Mouse (Mus musculus): ENCODE measurements at regions not wholly inside any gene's neighbourhood (a gene's known extent, or its start where the extent isn't known, plus 50 kb on each side); places are given as distances from the start of the nearest gene placed in this dataset.

DNA sequence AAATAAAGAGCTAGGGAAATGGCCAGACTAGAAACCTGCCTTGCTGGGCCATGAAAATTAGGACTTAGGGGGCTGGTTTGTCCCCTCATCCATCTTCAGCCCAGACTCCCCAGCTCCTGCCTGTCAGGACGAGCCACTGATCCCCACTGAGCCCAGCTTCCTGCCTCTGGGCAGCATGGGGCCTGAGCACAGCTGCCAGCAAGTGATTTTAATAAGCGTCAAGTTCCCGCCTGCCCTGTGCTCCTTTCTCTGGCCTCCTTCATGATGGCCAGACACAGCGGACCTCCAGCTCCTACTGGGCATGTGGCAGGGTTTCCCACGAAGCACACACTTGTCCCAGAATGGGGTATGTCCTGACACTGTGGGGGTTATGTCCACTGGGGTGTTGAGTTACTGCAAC is 139.1 kb upstream of the Irx3 start:
- no peak for DNase-seq

DNA sequence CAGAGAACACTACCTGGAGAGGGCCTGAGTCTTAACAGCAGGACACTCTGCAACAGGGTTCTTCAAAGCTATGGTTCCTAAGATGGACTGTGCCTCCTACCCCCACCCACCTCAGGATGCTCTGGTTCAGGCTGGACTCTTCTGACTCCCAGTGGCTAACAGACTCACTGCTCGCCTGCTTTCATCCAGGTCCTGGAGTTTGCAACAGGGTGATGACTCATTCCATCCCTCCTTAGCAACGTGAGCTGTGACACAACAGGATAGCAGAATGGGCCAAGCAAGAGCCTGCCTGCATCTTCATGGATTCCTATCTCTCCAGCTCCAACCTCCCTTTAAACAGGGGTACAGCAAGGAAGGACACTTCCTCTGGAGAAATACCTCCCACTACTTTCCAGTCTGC is 135.4 kb upstream of the Irx3 start:
- no peak for DNase-seq

DNA sequence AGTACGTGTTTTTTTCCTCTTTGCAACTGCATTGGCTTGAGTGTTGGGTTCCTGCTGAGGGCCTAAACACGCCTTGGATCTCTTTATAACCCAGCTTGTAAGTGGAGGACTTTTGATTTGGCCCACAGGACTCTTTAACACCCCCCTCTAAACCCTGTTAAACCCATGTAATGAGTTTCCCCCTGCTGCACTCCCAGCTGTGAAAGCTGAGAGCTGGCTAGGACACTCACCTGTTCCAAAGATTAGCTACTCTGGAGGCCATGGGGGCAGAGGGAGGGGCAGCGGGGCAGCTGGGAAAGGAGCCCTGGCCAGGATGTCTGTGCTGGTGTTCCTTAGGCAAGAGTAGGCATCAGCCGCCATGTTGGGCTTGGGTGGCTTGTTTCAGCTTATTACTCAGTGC is 128.7 kb upstream of the Irx3 start:
- no peak for DNase-seq

DNA sequence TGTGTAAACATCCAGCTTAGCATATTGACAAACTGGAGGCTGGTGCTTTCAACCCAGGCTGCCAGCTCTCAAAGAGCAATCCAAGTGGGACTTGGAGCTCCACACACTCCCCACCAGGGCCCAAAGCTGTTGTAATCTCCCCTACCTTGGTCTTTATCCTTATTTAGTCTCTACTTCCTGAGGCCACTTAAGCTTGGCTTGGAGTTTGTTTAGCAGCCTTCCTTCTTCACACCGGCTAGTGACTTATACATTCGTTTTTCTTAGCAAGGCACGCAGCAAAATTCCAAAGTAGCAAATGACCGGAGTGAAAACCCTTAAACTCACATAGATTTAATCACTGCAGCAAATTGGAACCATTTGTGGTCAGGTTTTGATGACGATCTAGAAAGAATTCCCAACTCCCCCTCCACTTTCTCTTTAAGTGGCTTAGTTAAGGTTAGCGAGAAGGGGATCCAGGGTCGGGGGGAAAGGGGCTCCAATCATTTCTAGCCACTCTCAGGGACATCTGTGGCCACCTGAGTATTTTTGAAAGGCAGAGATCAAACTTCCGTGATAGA is 124.2 kb upstream of the Irx3 start:
- no peak for DNase-seq

DNA sequence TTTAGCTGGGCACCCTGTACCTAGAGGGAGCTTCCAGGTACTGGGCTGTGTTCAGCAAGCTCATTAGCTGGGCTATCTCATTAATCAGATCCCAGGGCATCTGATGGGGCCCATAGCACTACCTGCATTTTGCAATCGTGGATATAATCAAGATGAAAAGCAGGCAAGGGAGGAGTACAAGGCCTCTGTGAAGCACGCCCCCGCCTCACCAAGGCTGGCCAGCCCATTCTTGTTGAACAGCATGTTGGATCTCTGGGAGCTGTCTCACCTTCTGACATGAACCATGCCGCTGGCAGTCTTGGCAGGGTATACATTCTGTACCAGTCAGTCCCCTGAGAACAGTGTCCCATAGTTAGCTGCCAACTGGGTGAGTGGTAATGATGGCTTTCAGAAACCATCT is 122.3 kb upstream of the Irx3 start:
- DNase-seq = no peak

DNA sequence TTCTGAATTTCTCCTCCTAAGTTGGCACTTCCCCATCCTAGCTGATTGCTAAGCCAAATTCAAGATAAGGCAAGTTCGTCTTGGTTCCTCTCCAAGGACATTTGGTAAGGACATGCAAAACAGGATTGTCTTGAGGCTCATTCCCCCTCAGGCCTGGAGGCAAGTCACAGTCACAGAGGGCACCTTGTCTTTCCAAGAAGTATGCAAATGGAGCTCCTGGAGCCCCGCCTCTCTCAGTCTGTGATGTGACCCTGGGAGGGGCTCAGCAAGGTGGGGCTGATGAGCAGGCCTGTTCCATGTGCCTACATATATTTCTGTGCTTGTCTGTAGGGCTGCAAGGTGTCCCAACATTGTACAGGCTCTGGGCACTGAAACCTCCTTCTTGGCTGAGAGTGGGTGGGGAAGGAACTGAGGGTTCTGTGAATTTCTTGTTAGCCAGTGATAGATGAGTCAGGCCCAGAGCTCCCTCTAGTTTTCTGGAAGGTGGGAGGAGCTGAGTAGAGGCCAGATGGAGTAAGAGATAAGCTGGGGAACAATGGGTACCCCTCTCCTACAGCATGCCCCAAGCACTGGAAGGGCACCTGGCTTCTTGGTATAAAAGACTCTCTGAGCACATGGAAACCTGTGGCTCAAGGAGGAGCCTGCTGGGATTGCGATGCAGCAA is 120.5 kb upstream of the Irx3 start:
- no peak for DNase-seq

DNA sequence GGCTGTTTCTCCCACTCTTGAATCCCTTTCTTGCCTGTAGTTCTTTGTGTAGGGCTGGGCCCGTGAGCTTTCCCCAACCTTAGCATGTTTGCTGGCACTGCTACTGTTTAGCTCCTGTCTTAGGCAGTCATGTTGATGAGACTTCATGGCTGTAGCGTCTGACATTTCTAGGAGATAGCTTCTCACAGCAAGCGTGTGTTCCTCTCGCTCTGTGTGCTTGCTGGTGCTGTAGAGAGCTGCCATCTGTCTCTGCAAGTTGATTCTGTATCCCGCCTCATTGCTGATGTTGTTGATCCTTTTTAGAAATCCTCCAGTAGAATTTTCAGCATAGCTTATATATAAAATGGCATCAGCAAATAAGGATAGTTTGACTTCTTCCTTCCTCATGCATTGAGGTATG is 116.0 kb upstream of the Irx3 start:
- DNase-seq = no peak

DNA sequence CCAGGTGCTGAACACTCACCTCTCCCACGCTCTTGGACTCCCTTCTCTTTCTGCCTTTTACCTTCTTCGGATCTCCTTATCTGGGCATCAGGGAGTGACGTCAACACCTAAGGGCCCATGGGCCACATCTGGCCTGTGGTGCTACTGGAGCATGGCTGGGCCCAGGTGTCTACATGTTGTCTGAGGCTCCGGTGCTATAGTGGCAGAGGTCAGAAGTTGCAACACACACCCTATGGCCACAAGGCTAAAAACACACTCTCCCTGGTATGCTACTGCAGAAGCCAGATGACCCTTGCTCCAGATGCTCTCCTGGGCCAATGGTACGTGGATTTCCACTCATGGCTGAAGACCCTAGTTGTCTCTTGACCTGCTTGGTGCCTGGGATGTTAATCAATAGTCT is 112.1 kb upstream of the Irx3 start:
- DNase-seq = no peak

DNA sequence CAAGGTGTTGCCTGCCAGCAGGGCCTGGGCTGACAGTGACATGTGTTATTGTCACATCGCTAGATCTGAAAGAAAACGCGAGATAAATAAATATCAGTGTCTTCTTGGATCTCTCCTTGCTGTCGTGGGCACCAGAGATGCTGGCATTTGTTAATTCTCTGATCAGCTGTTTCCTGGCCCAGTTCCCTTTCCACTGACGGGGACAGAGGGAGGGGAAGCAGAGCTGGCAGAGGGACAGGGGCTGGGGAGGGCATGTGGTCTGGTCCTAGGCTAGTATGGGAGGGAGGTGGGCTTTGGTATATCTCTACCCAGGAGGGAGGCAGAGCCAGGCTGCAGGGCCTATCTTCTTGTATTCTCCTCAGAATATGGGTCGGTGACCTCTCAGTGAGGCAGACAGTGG is 111.3 kb upstream of the Irx3 start:
- DNase-seq = no peak

DNA sequence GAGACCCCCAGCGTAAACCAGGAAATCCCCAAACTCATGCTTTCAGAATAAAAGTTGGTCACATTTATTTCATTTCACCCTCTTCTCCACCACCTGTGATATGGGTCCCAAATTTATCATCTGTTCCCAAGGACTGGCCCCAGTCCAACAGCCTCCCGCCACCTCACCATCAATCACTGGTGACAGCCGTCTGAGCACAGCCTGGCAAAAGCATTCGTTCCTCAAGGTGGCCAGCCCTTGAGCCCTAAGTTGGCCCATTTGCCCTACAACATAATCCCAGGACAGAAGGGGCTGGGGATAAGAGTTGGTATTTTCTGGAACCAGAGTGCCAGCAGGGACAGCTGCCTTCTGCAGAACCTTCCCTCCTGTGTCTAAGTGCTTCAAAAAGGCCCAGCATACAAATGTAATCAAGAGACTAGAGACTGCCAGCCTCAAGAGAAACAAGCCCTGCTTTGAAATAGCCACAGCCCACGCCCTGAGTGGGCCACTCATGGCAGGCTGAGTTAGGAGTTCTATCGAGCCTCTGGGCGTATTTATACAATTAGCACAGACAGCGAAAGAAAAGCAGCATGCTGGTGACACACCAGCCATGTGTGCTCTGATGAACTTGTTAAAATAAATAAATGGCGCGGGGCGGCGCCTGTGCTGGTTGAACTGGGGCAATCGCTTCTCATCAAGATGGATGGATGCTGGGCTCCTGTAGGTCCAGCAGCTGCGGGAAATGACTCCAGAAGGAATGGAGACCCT is 107.9 kb upstream of the Irx3 start:
- peak; percentile 14 for DNase-seq

DNA sequence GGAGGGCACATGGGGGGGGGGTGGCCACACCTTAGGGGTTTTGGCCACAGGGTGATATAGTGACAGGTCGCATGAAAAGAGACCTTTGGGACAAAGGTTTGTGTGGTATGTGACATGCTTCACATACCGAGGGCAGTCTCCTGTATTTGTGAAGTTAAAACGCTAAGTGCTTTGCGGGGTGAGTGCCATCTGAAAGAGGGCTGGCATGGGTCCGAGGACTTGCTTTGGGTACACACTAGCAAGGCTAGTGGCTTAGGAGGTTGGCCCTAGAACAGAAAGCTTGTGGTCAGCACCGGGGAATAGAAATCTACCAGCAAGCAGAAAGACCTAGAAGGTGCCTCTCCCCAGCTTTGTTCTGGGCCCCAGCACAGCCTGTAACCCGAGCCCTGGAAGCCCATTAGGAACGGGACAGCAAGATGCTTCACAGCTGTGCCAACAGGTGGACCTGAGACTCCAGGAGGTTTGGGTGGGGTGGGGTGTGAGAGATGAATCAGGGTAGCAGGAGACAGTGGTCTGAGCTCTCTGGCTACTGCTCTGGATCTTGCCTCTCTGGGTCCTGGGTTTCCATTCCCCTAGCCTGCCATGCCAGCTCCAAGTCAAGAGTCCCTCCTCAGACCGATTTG is 107.0 kb upstream of the Irx3 start:
- no peak for DNase-seq

DNA sequence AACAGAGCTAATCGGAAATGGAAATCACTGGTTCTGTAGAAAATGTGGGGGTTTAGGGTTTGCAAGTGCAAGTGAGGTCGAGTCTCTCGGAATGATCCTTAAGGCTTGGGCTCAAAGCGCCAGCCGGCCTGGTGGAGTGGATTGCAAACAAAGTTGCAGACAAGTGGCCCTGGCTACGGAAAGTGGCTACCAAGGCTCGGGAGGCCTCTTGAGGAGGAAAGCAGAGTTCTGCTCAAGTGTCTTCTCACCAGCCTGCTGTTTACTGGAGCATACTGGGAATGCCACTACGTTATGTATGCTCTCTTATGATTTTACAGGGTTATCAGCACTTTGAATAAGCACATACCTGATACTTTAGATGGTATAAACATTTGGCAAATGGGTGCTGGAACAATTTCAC is 105.3 kb upstream of the Irx3 start:
- DNase-seq = no peak

DNA sequence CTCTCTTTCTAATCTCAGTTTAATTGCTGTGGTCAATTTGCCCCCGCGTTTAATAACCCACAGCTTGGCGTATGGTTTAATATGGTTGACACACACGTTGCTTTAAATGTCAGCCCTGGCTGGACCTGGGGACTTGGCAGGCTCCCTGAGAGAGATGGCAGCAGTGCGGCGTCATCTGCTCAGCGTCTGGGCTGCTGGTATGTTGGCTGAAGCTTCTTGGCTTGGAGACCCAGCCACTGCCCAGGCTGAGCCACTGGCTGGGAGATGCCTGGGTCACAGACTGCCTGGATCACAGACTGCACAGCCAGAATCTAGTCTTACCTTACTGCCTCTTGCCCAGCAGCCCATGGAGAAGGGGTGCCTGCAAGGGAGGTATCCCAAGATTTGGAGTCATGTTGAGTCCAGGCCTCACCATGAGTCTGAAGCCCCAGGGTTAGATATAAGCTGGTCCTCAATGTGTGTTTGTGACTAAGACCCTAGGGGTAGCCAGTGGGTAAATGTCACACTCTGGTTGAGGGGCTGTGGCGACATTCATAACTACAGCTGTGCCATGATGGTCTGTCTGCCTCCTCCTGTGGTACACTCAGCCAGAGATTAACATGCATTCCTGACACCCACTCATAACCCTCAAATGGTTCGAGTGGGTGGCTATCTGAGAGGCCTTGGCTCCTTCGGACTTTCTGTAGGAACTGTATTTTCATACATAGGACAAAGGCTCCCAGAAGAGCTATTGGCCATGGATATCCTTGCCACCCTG is 99.8 kb upstream of the Irx3 start:
- peak; percentile 47 for DNase-seq

DNA sequence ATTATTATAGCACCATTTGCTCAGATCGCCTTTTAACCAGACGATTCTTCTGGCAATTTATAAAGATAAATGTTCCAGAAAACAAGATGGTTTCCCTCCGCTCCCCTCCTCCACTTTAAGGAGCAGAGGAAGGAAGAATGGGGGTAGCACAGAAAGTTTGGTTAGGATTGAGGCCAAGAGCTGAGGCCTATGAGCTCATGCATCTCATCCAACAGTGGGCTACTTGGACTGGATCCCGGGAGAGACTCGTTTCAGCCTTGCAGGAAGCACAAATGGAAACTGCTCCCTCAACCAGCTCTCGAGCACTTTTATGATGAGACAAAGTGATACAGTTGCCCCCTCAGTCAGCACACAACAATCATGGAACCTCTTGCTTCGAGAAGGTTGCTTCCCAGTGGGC is 97.9 kb upstream of the Irx3 start:
- no peak for DNase-seq

DNA sequence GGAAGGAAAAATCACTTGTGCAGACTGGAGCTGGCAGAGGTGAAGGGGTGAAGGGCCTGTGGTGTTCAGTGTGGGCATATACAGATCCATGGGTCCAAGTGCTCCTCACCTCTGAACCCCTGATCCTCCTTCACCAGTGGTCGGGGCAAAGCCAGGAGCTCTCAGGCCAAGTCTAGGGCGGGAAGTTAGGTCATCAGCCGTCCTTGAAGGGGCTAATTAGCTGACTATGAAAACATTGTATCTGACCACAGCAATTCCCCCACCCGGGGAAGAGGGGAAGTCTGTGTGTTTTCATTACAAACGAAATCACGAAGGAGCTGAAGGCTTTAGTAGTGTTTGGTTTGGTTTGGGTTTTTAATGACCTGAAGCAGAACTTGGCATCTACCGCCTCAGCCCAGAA is 95.5 kb upstream of the Irx3 start:
- no peak for DNase-seq

DNA sequence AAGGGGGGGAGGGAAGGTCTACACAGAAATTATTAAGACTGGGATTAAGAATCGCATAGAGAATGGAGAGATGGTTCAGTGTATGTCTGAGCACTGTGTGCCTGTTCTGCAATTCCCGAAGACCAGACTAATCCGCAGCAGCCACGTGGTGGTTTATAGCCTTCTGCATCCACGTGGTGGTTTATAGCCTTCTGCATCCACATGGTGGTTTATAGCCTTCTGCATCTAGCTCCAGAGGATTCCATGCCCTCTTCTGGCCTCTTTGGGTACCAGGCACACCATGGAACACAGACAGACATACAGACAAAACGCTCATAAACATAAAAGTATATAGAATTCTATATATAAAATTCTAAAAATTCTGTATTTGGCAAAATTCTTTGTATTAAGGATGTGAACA is 94.1 kb upstream of the Irx3 start:
- no peak for DNase-seq

DNA sequence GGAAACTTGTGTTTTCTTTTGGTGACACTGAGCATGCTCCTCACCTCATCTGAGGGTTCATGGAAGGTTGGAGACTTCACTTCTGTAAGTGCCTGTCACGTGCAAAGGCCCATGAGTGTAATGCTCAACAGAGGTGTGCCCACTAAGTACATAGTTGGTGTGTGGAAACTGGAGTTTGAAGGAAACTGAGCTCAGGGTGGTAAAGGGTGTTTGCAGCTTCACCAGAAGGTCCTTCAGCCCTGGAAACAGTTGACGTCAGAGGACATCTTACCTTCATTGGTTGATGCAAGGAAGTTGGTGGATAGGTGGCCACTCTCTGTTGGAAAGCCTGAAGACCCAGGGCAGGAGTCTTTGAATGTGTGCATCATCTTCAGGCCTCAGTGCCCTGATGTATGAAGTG is 83.0 kb upstream of the Irx3 start:
- DNase-seq = no peak

DNA sequence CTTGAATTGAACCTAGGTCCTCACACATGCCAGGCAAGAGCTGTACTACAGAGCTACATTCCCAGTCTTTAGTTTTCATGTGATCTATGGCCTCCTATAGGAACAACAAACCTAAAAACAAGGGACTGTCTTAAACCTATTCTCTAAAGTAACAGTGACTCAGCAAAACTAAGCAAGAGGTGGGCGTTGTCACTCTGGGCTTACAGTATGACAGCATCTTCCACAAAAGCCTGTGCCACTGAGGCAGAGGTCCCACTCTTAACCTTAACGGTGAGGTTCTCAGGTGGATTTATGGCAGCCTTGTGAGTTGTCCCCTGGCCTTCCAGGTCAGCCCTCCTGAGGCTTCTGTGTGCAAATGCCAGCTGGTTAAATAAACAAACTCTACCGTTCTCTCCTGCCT is 82.5 kb upstream of the Irx3 start:
- DNase-seq = no peak

DNA sequence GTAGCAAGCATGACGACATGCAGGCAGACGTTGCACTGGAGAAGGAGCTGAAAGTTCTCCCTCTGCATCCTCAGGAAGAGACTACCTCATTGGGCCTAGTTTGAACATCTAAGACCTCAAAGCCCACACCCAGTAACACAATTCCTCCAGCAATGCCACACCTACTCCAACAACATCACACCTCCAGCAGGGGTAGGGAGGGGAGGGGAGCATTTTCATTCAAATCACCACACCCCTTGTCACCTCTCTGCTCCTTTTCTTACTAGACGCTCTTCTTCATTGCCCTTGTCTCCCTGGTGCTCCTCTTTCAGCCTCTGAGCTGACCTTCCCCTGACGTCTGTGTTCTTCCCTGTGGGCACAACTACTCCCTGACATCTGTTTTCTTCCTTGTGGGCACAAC is 81.1 kb upstream of the Irx3 start:
- DNase-seq = no peak

DNA sequence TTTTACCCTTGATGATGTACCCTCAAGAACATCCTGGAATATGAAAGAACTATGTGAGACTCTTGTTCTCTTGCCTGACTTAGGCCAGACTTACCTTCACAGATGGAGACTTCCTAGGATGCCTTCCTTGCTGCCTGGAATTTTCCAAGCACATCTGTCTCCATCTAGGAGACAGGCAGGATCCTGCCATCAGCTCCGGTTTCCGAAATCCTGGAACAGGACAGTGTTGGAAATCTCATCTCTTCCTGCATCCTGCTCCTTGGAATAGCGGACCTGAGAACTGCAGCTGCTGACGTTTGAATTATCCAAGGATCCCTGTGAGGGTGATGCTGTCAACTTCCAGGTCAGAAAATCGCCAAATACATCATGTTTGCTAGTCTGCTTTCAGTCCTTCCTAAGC is 77.0 kb upstream of the Irx3 start:
- DNase-seq = no peak

DNA sequence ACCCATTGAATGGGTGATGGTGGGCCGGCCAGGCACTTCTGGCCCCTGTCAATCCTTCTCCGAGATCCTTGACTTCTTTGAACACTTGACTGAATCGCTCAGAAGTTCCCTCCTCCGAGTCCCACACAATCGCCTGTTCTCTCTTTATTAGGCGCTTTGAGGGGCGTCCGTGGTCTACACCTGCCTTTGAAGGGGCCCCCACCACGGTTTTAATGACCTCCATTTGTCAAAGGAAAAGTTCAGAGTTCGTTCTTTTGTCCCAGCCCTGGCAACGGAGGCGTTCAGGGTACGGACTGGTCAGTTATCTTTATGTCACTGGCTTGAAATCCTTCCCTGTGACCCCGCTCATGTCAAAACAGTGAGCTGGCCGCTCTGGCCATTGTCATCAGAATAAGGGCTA is 74.3 kb upstream of the Irx3 start:
- DNase-seq = no peak

DNA sequence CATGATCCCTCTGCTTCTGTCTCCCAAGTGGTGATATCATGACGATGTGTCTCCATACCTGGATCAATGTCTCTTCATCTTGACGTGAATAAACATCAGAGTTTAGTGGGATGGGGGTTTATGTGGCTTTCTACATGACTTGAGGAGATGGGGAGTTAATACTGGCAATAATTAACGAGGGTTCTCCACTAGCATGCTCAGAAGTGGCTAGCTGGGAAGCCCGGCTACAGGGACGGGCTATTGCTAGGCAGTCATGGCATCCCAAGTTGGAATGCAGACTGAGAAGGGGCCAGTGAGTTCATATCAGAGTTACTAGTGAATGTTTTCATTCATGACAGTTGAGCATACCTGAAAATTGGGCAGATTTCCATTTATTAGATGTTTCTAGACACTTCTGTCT is 71.4 kb upstream of the Irx3 start:
- DNase-seq = no peak
